Mouse (Mus musculus) C2C12 (cell line): ENCODE measurements around the gene Anxa5. TPM values are rescaled to one million over a fixed set of nuclear protein-coding genes. Genes with fewer than 3 reads are reported as not detected.

Source experiments
- H3K27me3 ChIP-seq: one replicate; pipeline ENCODE4 v1.6.1; 2011; ENCODE audit not compliant: control insufficient read depth, insufficient read depth, insufficient read length
- H3K36me3 ChIP-seq: one replicate; pipeline ENCODE4 v1.6.1; 2011; ENCODE audit not compliant: control insufficient read depth, insufficient read depth
- H3K4me3 ChIP-seq: one replicate; pipeline ENCODE4 v1.5.1; 2011; ENCODE audit warnings: mild to moderate bottlenecking, control low read depth; ENCODE audit not compliant: poor library complexity, insufficient read depth, severe bottlenecking
- H3K79me2 ChIP-seq: one replicate; pipeline ENCODE4 v1.6.1; 2011; ENCODE audit not compliant: control insufficient read depth, insufficient read depth
- H3K79me3 ChIP-seq: one replicate; pipeline ENCODE4 v1.6.1; 2011; ENCODE audit warnings: low read depth, control low read depth
- H3ac ChIP-seq: one replicate; pipeline ENCODE3; 2011; ENCODE audit warnings: low read depth; ENCODE audit not compliant: control insufficient read depth, insufficient read length
- CEBPB ChIP-seq: IDR thresholded peaks from one replicate; pipeline ENCODE4 v1.6.1; 2011; ENCODE audit warnings: low read depth, mild to moderate bottlenecking, control low read depth, moderate library complexity
- CTCF ChIP-seq: IDR thresholded peaks from one replicate; pipeline ENCODE4 v1.5.1; 2011; ENCODE audit not compliant: control insufficient read depth, insufficient read depth, insufficient read length
- FOSL1 ChIP-seq: IDR thresholded peaks from one replicate; pipeline ENCODE4 v1.8.0; 2011; ENCODE audit warnings: mild to moderate bottlenecking, low read length; ENCODE audit not compliant: poor library complexity, insufficient read depth, severe bottlenecking
- MAX ChIP-seq: IDR thresholded peaks from one replicate; pipeline ENCODE4 v1.6.1; 2011; ENCODE audit warnings: mild to moderate bottlenecking, control low read depth
- MYOD1 ChIP-seq: IDR thresholded peaks from one replicate; pipeline ENCODE4 v1.6.1; 2011; ENCODE audit warnings: low read depth; ENCODE audit not compliant: control insufficient read depth, insufficient read length
- MYOG ChIP-seq: IDR thresholded peaks from one replicate; pipeline ENCODE4 v1.6.1; 2011; ENCODE audit not compliant: control insufficient read depth, insufficient read length; ENCODE audit errors: extremely low read depth
- USF1 ChIP-seq: IDR thresholded peaks from one replicate; pipeline ENCODE4 v1.6.1; 2011; ENCODE audit warnings: low read depth, mild to moderate bottlenecking, control low read depth, moderate library complexity
- polyA plus RNA-seq: library from polyadenylated mRNA; unstranded; fragments of >200 nt; fragmentation: generic; extraction: Trizol; gene quantifications from one replicate; pipeline ENCODE4 v1.2.1, GENCODE M21; 2012; ENCODE audit warnings: missing spikeins

Anxa5 gene
- polyA plus RNA-seq, 1 experiment = 441 TPM

DNA sequence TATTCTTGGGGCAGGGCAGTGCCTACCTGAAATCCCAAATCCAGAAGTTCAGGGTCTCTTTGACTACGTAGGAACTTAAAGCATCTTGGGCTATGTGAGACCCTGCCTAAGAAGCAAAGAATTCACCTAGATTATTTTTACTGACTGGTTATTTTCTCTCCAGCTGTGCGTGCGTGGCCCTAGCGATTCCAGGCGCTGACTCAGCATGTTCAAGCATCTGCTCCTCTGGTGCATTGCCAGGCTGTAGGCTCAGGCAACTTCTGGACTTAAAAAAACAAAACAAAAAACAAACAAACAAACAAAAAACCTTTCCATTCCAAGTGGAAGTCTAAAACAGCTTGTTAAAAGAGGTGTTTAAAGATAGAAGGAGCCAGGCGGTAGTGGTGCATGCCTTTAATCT is 22.5 kb upstream of the Anxa5 start:
- H3K27me3 ChIP-seq = no peaks in the 10 kb centered on the region
- no peaks in the 10 kb centered on the region for H3K79me3 ChIP-seq
- no peak for TF ChIP-seq MYOG
- TF ChIP-seq CEBPB = no peak
- TF ChIP-seq CTCF = no peak
- TF ChIP-seq USF1 = no peak
- TF ChIP-seq FOSL1 = no peak
- no peak for TF ChIP-seq MYOD1
- no peak for TF ChIP-seq MAX
- H3K36me3 ChIP-seq = no peaks in the 10 kb centered on the region
- H3K79me2 ChIP-seq = no peaks in the 10 kb centered on the region
- no peak overlapping the region for H3ac ChIP-seq
- no peak overlapping the region for H3K4me3 ChIP-seq

GRCm38 (mm10) chr3:36496746-36497145 is 21.1 kb upstream of the Anxa5 start:
- no peak for TF ChIP-seq CEBPB
- TF ChIP-seq CTCF = peak; percentile 37

DNA sequence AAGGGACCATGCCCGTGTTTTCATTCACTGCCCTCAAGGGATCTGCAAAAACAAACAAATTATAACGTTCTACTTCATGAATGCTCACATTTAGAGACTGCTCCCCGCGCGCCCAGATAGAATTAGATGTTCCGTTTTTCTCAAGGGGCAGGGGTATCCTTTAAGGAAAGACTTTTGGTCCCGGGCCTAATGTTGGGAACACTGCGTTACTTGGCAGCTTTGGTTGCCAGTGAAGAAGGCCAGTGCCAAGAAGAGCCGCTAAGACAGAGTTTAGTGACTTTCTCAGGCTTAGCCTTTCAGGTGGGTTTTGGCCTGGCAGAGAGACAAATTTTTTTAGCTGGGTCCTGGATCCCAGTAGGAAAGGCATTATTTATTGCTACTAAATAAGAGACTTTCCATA is 20.6 kb upstream of the Anxa5 start:
- Histone ChIP-seq H3K27me3 (no peaks in the 10 kb centered on the region), H3K4me3 (no peak overlapping the region), H3K79me3 (no peaks in the 10 kb centered on the region), H3ac (no peak overlapping the region), H3K79me2 (no peaks in the 10 kb centered on the region), H3K36me3 (no peaks in the 10 kb centered on the region)
- TF ChIP-seq FOSL1 (no peak), CTCF (no peak), MAX (no peak), USF1 (no peak), MYOG (no peak), CEBPB (no peak), MYOD1 (no peak)

More at GRCm38 (mm10) chr3:36496746-36497145, 21.1 kb upstream of the Anxa5 start:
- Histone ChIP-seq H3K79me3 (no peaks in the 10 kb centered on the region), H3K79me2 (no peaks in the 10 kb centered on the region), H3ac (peak overlapping the region; percentile 8), H3K27me3 (no peaks in the 10 kb centered on the region), H3K4me3 (no peak overlapping the region), H3K36me3 (no peaks in the 10 kb centered on the region)

DNA sequence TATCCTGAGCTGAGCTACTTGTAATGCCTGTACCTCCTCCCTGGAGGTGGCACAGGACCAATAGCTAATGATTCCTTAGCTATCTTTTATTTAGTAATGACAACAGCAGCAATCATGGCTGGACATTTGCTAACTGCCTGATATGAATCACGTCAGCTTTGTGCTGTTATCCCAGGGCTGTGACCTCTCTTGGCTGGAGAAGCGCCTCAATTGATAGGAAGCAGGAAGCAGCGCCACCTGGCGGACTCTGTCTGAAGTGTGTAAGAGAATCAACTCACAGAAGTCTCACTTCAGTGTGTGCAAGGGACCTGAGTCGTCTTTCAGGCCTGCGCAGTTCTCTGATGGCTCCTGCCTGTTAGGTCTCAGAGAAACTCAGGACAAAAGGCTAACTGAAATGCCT is 19.7 kb upstream of the Anxa5 start:
- H3K79me3 ChIP-seq = no peaks in the 10 kb centered on the region
- no peaks in the 10 kb centered on the region for H3K36me3 ChIP-seq
- TF ChIP-seq CTCF (peak; percentile 66), FOSL1 (no peak)
- no peak overlapping the region for H3ac ChIP-seq
- no peaks in the 10 kb centered on the region for H3K27me3 ChIP-seq
- no peaks in the 10 kb centered on the region for H3K79me2 ChIP-seq
- no peak overlapping the region for H3K4me3 ChIP-seq

GRCm38 (mm10) chr3:36494613-36495012 is 18.9 kb upstream of the Anxa5 start:
- H3ac ChIP-seq = no peak overlapping the region
- no peaks in the 10 kb centered on the region for H3K27me3 ChIP-seq
- no peak overlapping the region for H3K4me3 ChIP-seq
- no peaks in the 10 kb centered on the region for H3K36me3 ChIP-seq
- no peaks in the 10 kb centered on the region for H3K79me3 ChIP-seq
- no peaks in the 10 kb centered on the region for H3K79me2 ChIP-seq
- TF ChIP-seq MAX = peak; percentile 74
- TF ChIP-seq MYOD1 = no peak
- TF ChIP-seq FOSL1 = no peak

DNA sequence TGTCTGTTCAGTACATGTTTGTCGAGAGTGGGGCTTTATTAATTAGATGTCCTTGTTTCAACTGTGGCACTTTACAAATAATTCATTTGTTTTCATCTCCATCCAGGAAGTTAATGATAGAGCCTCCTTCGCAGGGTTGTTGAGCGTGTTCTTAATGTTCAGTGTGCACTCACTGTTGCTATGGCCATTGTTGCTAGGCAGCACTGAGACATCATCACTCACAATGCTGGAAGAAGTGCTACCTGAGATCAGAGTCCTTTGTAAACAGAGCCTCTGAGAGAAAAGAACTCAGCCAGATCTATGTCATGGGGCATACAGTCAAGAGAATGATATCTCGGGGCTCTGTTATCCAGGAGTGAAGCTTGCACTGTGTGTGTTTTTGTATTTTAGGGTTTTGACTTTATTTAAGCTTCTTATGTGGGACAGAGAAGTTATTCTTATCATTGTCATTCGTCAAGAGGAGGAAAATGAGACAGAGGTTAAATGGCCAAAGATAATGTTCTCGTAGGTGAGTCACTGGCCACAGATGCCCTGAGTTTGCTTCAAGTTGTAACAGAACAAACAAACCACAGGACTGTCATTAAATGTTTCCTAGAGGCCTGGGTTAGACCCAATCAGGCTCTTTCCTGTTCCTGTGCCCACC is 18.1 kb upstream of the Anxa5 start:
- Histone ChIP-seq H3K4me3 (no peak overlapping the region), H3ac (no peak overlapping the region), H3K79me3 (no peaks in the 10 kb centered on the region), H3K79me2 (no peaks in the 10 kb centered on the region), H3K36me3 (no peaks in the 10 kb centered on the region), H3K27me3 (no peaks in the 10 kb centered on the region)
- TF ChIP-seq FOSL1 (peak; percentile 88), CTCF (no peak)
